Mouse (Mus musculus): ENCODE data around the gene Micu1.

- 0 out of 2 replicates have a peak, but pooled peaks have one; percentile 9 for TF ChIP-seq CTCF (IDR thresholded peaks at IDR 0.05; ENCODE audit: low read depth)
- no peak for TF ChIP-seq EP300 (optimal IDR thresholded peaks at IDR 0.05)
Observed at GRCm38 (mm10) chr10:59702207-59703032, at the start of gene Micu1.

Measured in stomach, postnatal 0 days (tissue).